Mouse (Mus musculus): ENCODE measurements at regions not wholly inside any gene's neighbourhood (a gene's known extent, or its start where the extent isn't known, plus 50 kb on each side); places are given as distances from the start of the nearest gene placed in this dataset.
"Not testable (repeated sequence)": the region's sequence is repeated elsewhere in the genome, so short reads cannot be mapped to it uniquely, and the experiment has no call there.

- Histone ChIP-seq H3K4me1 (ENCODE audit: control insufficient read depth, insufficient read depth, low read length) (no peaks in the 10 kb centered on the region), H3K27me3 (ENCODE audit: control insufficient read depth, insufficient read depth, low read length) (no peaks in the 10 kb centered on the region), H3K9ac (replicated peaks; ENCODE audit: low read depth, low read length) (no peak overlapping the region), H3K9me3 (ENCODE audit: control insufficient read depth, low read length) (no peaks in the 10 kb centered on the region), H3K4me2 (ENCODE audit: low read depth, low read length) (no peak overlapping the region), H3K36me3 (ENCODE audit: control insufficient read depth, insufficient read depth, low read length) (no peaks in the 10 kb centered on the region), H3K27ac (ENCODE audit: low read depth, low read length) (no peak overlapping the region), H3K4me3 (ENCODE audit: low read depth, low read length) (no peak overlapping the region)
- 61% methylated on average over 6 of the region's 6 CpGs for WGBS
- ATAC-seq (ENCODE audit: low read depth): no peak
Observed at GRCm38 (mm10) chr7:96039628-96040027, 131.4 kb upstream of the Tenm4 start.

GRCm38 (mm10) chr7:96041806-96042205 is 129.2 kb upstream of the Tenm4 start:
- no peak for ATAC-seq (ENCODE audit: low read depth)
- Histone ChIP-seq H3K36me3 (ENCODE audit: control insufficient read depth, insufficient read depth, low read length) (no peaks in the 10 kb centered on the region), H3K27ac (ENCODE audit: low read depth, low read length) (no peak overlapping the region), H3K4me2 (ENCODE audit: low read depth, low read length) (no peak overlapping the region), H3K9ac (replicated peaks; ENCODE audit: low read depth, low read length) (no peak overlapping the region), H3K4me3 (ENCODE audit: low read depth, low read length) (no peak overlapping the region), H3K9me3 (ENCODE audit: control insufficient read depth, low read length) (no peaks in the 10 kb centered on the region), H3K27me3 (ENCODE audit: control insufficient read depth, insufficient read depth, low read length) (no peaks in the 10 kb centered on the region), H3K4me1 (ENCODE audit: control insufficient read depth, insufficient read depth, low read length) (no peaks in the 10 kb centered on the region)
- 73% methylated on average over 4 of the region's 4 CpGs for WGBS

GRCm38 (mm10) chr7:96051631-96052030 is 119.4 kb upstream of the Tenm4 start:
- Histone ChIP-seq H3K4me3 (ENCODE audit: low read depth, low read length) (no peak overlapping the region), H3K4me1 (ENCODE audit: control insufficient read depth, insufficient read depth, low read length) (no peaks in the 10 kb centered on the region), H3K36me3 (ENCODE audit: control insufficient read depth, insufficient read depth, low read length) (no peaks in the 10 kb centered on the region), H3K9ac (replicated peaks; ENCODE audit: low read depth, low read length) (no peak overlapping the region), H3K27me3 (ENCODE audit: control insufficient read depth, insufficient read depth, low read length) (no peaks in the 10 kb centered on the region), H3K9me3 (ENCODE audit: control insufficient read depth, low read length) (no peaks in the 10 kb centered on the region; the same call in 1 of the 2 replicates), H3K27ac (ENCODE audit: low read depth, low read length) (no peak overlapping the region), H3K4me2 (ENCODE audit: low read depth, low read length) (no peak overlapping the region)
- 79% methylated on average over 1 of the region's 1 CpGs for WGBS
- ATAC-seq (ENCODE audit: low read depth): no peak

- not testable (repeated sequence) for ATAC-seq (ENCODE audit: low read depth); H3K9ac ChIP-seq (replicated peaks; ENCODE audit: low read depth, low read length); H3K27me3 ChIP-seq (ENCODE audit: control insufficient read depth, insufficient read depth, low read length); H3K27ac ChIP-seq (ENCODE audit: low read depth, low read length); H3K4me3 ChIP-seq (ENCODE audit: low read depth, low read length); H3K4me1 ChIP-seq (ENCODE audit: control insufficient read depth, insufficient read depth, low read length); H3K4me2 ChIP-seq (ENCODE audit: low read depth, low read length); H3K9me3 ChIP-seq (ENCODE audit: control insufficient read depth, low read length); H3K36me3 ChIP-seq (ENCODE audit: control insufficient read depth, insufficient read depth, low read length)
- WGBS: 45% methylated on average over 1 of the region's 1 CpGs
Observed at GRCm38 (mm10) chr7:96061599-96061998, 109.4 kb upstream of the Tenm4 start.

GRCm38 (mm10) chr7:96078511-96078910 is 92.5 kb upstream of the Tenm4 start:
- no peak overlapping the region for H3K4me2 ChIP-seq (ENCODE audit: low read depth, low read length)
- no peak for ATAC-seq (ENCODE audit: low read depth)
- no peak overlapping the region for H3K9ac ChIP-seq (replicated peaks; ENCODE audit: low read depth, low read length)
- H3K27me3 ChIP-seq (ENCODE audit: control insufficient read depth, insufficient read depth, low read length): no peaks in the 10 kb centered on the region
- no peaks in the 10 kb centered on the region for H3K9me3 ChIP-seq (ENCODE audit: control insufficient read depth, low read length)
- H3K4me3 ChIP-seq (ENCODE audit: low read depth, low read length): no peak overlapping the region
- H3K4me1 ChIP-seq (ENCODE audit: control insufficient read depth, insufficient read depth, low read length): no peaks in the 10 kb centered on the region
- WGBS: 94% methylated on average over 1 of the region's 1 CpGs
- H3K36me3 ChIP-seq (ENCODE audit: control insufficient read depth, insufficient read depth, low read length): no peaks in the 10 kb centered on the region
- no peak overlapping the region for H3K27ac ChIP-seq (ENCODE audit: low read depth, low read length)

- Histone ChIP-seq H3K9me3 (ENCODE audit: control insufficient read depth, low read length) (no peaks in the 10 kb centered on the region), H3K9ac (replicated peaks; ENCODE audit: low read depth, low read length) (no peak overlapping the region), H3K27ac (ENCODE audit: low read depth, low read length) (no peak overlapping the region), H3K27me3 (ENCODE audit: control insufficient read depth, insufficient read depth, low read length) (no peaks in the 10 kb centered on the region), H3K4me3 (ENCODE audit: low read depth, low read length) (no peak overlapping the region), H3K36me3 (ENCODE audit: control insufficient read depth, insufficient read depth, low read length) (no peaks in the 10 kb centered on the region), H3K4me1 (ENCODE audit: control insufficient read depth, insufficient read depth, low read length) (no peaks in the 10 kb centered on the region), H3K4me2 (ENCODE audit: low read depth, low read length) (no peak overlapping the region)
- WGBS: 49% methylated on average over 4 of the region's 4 CpGs
- no peak for ATAC-seq (ENCODE audit: low read depth)
Observed at GRCm38 (mm10) chr7:96081676-96082075, 89.4 kb upstream of the Tenm4 start.

- Histone ChIP-seq H3K9ac (replicated peaks; ENCODE audit: low read depth, low read length) (no peak overlapping the region), H3K4me2 (ENCODE audit: low read depth, low read length) (no peak overlapping the region), H3K27ac (ENCODE audit: low read depth, low read length) (no peak overlapping the region), H3K36me3 (ENCODE audit: control insufficient read depth, insufficient read depth, low read length) (no peaks in the 10 kb centered on the region), H3K4me3 (ENCODE audit: low read depth, low read length) (no peak overlapping the region), H3K27me3 (ENCODE audit: control insufficient read depth, insufficient read depth, low read length) (no peaks in the 10 kb centered on the region), H3K9me3 (ENCODE audit: control insufficient read depth, low read length) (no peaks in the 10 kb centered on the region), H3K4me1 (ENCODE audit: control insufficient read depth, insufficient read depth, low read length) (no peaks in the 10 kb centered on the region)
- ATAC-seq (ENCODE audit: low read depth): no peak
- WGBS: 65% methylated on average over 4 of the region's 4 CpGs
Observed at GRCm38 (mm10) chr7:96095185-96095584, 75.9 kb upstream of the Tenm4 start.

GRCm38 (mm10) chr7:96095752-96096151 is 75.3 kb upstream of the Tenm4 start:
- H3K36me3 ChIP-seq (ENCODE audit: control insufficient read depth, insufficient read depth, low read length): no peaks in the 10 kb centered on the region
- H3K4me3 ChIP-seq (ENCODE audit: low read depth, low read length): no peak overlapping the region
- ATAC-seq (ENCODE audit: low read depth): no peak
- H3K27me3 ChIP-seq (ENCODE audit: control insufficient read depth, insufficient read depth, low read length): no peaks in the 10 kb centered on the region
- 91% methylated on average over 3 of the region's 3 CpGs for WGBS
- no peak overlapping the region for H3K27ac ChIP-seq (ENCODE audit: low read depth, low read length)
- H3K4me2 ChIP-seq (ENCODE audit: low read depth, low read length): no peak overlapping the region
- H3K4me1 ChIP-seq (ENCODE audit: control insufficient read depth, insufficient read depth, low read length): no peaks in the 10 kb centered on the region
- no peak overlapping the region for H3K9ac ChIP-seq (replicated peaks; ENCODE audit: low read depth, low read length)
- no peaks in the 10 kb centered on the region for H3K9me3 ChIP-seq (ENCODE audit: control insufficient read depth, low read length)

GRCm38 (mm10) chr7:96098686-96099376 is 72.2 kb upstream of the Tenm4 start:
- no peak overlapping the region for H3K27ac ChIP-seq (ENCODE audit: low read depth, low read length)
- WGBS: 92% methylated on average over 5 of the region's 5 CpGs
- H3K4me3 ChIP-seq (ENCODE audit: low read depth, low read length): no peak overlapping the region
- H3K4me1 ChIP-seq (ENCODE audit: control insufficient read depth, insufficient read depth, low read length): no peaks in the 10 kb centered on the region
- no peaks in the 10 kb centered on the region for H3K36me3 ChIP-seq (ENCODE audit: control insufficient read depth, insufficient read depth, low read length)
- no peaks in the 10 kb centered on the region for H3K27me3 ChIP-seq (ENCODE audit: control insufficient read depth, insufficient read depth, low read length)
- no peaks in the 10 kb centered on the region for H3K9me3 ChIP-seq (ENCODE audit: control insufficient read depth, low read length)
- H3K9ac ChIP-seq (replicated peaks; ENCODE audit: low read depth, low read length): no peak overlapping the region
- ATAC-seq (ENCODE audit: low read depth): no peak
- H3K4me2 ChIP-seq (ENCODE audit: low read depth, low read length): no peak overlapping the region

Measured in neural tube, embryonic 14.5 days (tissue).